Mouse (Mus musculus) lung, embryonic 16.5 days (tissue): Measurements from ENCODE around the gene Shcbp1l. TPM values are rescaled to one million over a fixed set of nuclear protein-coding genes. Genes with fewer than 3 reads are reported as not detected.

ENCODE experiments used
- ATAC-seq: fragments of 200-750 bp; cut with Nextera tagmentation; 2 replicates; pipeline ENCODE4 v1.8.0; 2017; ENCODE audit warnings: low read depth, mild to moderate bottlenecking, moderate library complexity
- H3K27ac ChIP-seq: fragments of 300-500 bp; sonication (generic); 2 replicates; pipeline ENCODE4 v1.5.1; 2014; ENCODE audit warnings: mild to moderate bottlenecking, control low read depth, low read length
- H3K27me3 ChIP-seq: fragments of 300-500 bp; sonication (generic); 2 replicates; pipeline ENCODE4 v1.6.1; 2014; ENCODE audit warnings: low read depth, low read length, mixed read lengths; ENCODE audit not compliant: control insufficient read depth, insufficient read depth
- H3K36me3 ChIP-seq: fragments of 300-500 bp; sonication (generic); 2 replicates; pipeline ENCODE4 v1.6.1; 2014; ENCODE audit warnings: low read length; ENCODE audit not compliant: control insufficient read depth, insufficient read depth
- H3K4me1 ChIP-seq: fragments of 300-500 bp; sonication (generic); replicated peaks from 2 replicates; pipeline ENCODE4 v1.6.1; 2014; ENCODE audit warnings: low read length, mixed read lengths; ENCODE audit not compliant: control insufficient read depth, insufficient read depth
- H3K4me2 ChIP-seq: fragments of 300-500 bp; sonication (generic); 2 replicates; pipeline ENCODE4 v1.6.1; 2014; ENCODE audit warnings: low read depth, low read length, control low read depth
- H3K4me3 ChIP-seq: fragments of 300-500 bp; sonication (generic); 2 replicates; pipeline ENCODE4 v1.5.1; 2014; ENCODE audit warnings: mild to moderate bottlenecking, low read length, control low read depth
- H3K9ac ChIP-seq: fragments of 300-500 bp; sonication (generic); 2 replicates; pipeline ENCODE4 v1.6.1; 2014; ENCODE audit warnings: low read length, control low read depth
- H3K9me3 ChIP-seq: fragments of 300-500 bp; sonication (generic); 2 replicates; pipeline ENCODE4 v1.6.1; 2016; ENCODE audit warnings: low read length; ENCODE audit not compliant: control insufficient read depth
- WGBS: fragments of 180-500 bp; shearing (Covaris S2); extraction: QIAGEN DNeasy Blood & Tissue Kit; methylation state at CpG from one replicate; pipeline ENCODE4 v1.1.7; 2014; 5-methylcytosine and 5-hydroxymethylcytosine counted together
- polyA plus RNA-seq: library from polyadenylated mRNA; unstranded; fragments of >200 nt; fragmentation: Nextera tagmentation; extraction: Ambion mirVana; gene quantifications from 2 replicates; pipeline ENCODE4 v1.2.1, GENCODE M21; 2015

Gene Shcbp1l
- polyA plus RNA-seq, 1 experiment from 2014 or later, result 0.21 TPM

DNA sequence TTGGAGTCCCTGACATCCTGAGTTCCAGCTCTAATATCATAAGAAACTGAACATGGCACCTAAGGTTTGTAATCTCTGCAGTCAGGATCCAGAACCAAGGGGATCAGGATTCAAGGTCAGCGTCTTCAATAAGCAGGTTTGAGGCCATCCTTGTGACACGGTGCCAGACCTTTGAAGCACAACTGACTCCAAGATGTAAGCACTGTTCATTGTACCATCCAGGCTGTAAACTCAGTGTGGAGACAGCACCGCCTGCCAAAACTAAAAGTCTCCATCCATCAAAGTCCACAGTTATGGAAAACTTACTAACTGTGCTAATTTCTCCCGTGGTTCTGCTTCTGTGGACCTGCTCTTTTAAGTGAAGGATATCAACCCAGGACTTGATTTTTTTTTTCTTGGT is 65.0 kb downstream of the Shcbp1l start:
- Histone ChIP-seq H3K27ac (no peak overlapping the region), H3K4me2 (no peak overlapping the region), H3K4me3 (no peak overlapping the region), H3K27me3 (no peaks in the 10 kb centered on the region), H3K9me3 (no peaks in the 10 kb centered on the region), H3K36me3 (no peaks in the 10 kb centered on the region), H3K4me1 (peaks cover 9% of the 10 kb centered on the region), H3K9ac (no peak overlapping the region)
- ATAC-seq, result no peak
- WGBS, result 81% methylated on average over 4 of the region's 4 CpGs

- Histone ChIP-seq H3K4me3 (no peak overlapping the region), H3K4me1 (no peaks in the 10 kb centered on the region), H3K27ac (no peak overlapping the region), H3K4me2 (no peak overlapping the region), H3K36me3 (no peaks in the 10 kb centered on the region), H3K9ac (no peak overlapping the region), H3K27me3 (no peaks in the 10 kb centered on the region), H3K9me3 (no peaks in the 10 kb centered on the region)
- ATAC-seq, result no peak
- 86% methylated on average over 2 of the region's 2 CpGs for WGBS
These were observed 66.4 kb downstream of the Shcbp1l start for GRCm38 (mm10) chr1:153491345-153491744.

GRCm38 (mm10) chr1:153491822-153492221 is 66.9 kb downstream of the Shcbp1l start:
- Histone ChIP-seq H3K27ac (no peak overlapping the region), H3K27me3 (no peaks in the 10 kb centered on the region), H3K4me3 (no peak overlapping the region), H3K4me1 (no peaks in the 10 kb centered on the region), H3K4me2 (no peak overlapping the region), H3K36me3 (no peaks in the 10 kb centered on the region), H3K9ac (no peak overlapping the region), H3K9me3 (no peaks in the 10 kb centered on the region)
- 85% methylated on average over 1 of the region's 1 CpGs for WGBS
- no peak for ATAC-seq

GRCm38 (mm10) chr1:153493338-153493737 is 68.4 kb downstream of the Shcbp1l start:
- 19% methylated on average over 4 of the region's 4 CpGs for WGBS

DNA sequence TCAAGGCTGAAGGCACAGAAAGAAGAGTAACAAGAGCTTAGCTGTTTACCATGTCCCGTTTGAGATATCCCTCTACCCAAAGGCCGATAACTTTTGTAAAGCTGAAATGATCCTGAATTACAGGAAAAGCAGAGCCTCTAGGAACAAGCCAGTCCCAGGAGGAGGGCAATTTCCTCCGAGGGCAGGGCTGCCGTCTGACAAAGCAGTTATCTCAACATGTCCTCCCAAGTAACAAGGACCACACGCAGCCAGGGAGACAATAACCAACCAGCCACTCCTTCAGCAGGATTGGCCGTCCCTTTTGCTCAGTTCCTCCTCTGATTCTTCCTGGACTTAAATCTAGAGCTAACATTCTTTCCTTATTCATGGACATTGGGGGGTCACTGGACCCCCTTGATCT is 69.0 kb downstream of the Shcbp1l start:
- WGBS, result 32% methylated on average over 6 of the region's 6 CpGs
- H3K36me3 ChIP-seq, result no peaks in the 10 kb centered on the region
- H3K4me3 ChIP-seq, result no peak overlapping the region
- no peaks in the 10 kb centered on the region for H3K4me1 ChIP-seq
- no peaks in the 10 kb centered on the region for H3K9me3 ChIP-seq
- no peak overlapping the region for H3K4me2 ChIP-seq
- no peaks in the 10 kb centered on the region for H3K27me3 ChIP-seq
- no peak overlapping the region for H3K27ac ChIP-seq
- H3K9ac ChIP-seq, result no peak overlapping the region
- ATAC-seq, result no peak

More at GRCm38 (mm10) chr1:153493338-153493737, 68.4 kb downstream of the Shcbp1l start:
- Histone ChIP-seq H3K9ac (no peak overlapping the region), H3K27ac (no peak overlapping the region), H3K9me3 (no peaks in the 10 kb centered on the region), H3K4me2 (no peak overlapping the region), H3K4me3 (no peak overlapping the region), H3K36me3 (no peaks in the 10 kb centered on the region), H3K4me1 (no peaks in the 10 kb centered on the region), H3K27me3 (no peaks in the 10 kb centered on the region)
- no peak for ATAC-seq

DNA sequence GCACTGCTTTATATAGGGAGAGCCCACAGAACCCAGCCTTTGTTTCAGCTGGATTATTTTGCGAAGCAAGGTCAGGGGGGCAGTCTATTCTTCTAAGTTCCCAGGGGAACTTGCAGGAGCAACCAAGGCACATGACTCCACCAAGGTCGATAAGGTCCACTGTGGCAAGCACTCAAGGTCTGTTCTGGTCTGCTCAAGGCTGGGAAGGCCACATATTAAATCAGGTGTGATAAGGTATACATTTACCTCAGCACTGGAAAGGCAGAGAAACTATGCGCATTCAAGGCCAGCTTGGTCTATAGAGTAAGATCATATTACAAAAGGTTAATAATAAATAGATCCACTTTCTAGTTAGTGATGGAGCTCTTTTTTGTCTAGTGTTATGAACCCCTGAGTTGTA is 71.1 kb downstream of the Shcbp1l start:
- ATAC-seq, result no peak
- H3K4me1 ChIP-seq, result no peaks in the 10 kb centered on the region
- H3K27me3 ChIP-seq, result no peaks in the 10 kb centered on the region
- H3K27ac ChIP-seq, result no peak overlapping the region
- WGBS, result 57% methylated on average over 3 of the region's 3 CpGs
- no peak overlapping the region for H3K4me2 ChIP-seq
- H3K4me3 ChIP-seq, result no peak overlapping the region
- H3K9me3 ChIP-seq, result no peaks in the 10 kb centered on the region
- no peaks in the 10 kb centered on the region for H3K36me3 ChIP-seq
- no peak overlapping the region for H3K9ac ChIP-seq

GRCm38 (mm10) chr1:153500030-153500429 is 75.1 kb downstream of the Shcbp1l start:
- Histone ChIP-seq H3K4me1 (no peaks in the 10 kb centered on the region), H3K9me3 (no peaks in the 10 kb centered on the region), H3K4me3 (no peak overlapping the region), H3K4me2 (no peak overlapping the region), H3K27me3 (no peaks in the 10 kb centered on the region), H3K27ac (no peak overlapping the region), H3K36me3 (no peaks in the 10 kb centered on the region), H3K9ac (no peak overlapping the region)
- ATAC-seq, result no peak
- 73% methylated on average over 9 of the region's 9 CpGs for WGBS

DNA sequence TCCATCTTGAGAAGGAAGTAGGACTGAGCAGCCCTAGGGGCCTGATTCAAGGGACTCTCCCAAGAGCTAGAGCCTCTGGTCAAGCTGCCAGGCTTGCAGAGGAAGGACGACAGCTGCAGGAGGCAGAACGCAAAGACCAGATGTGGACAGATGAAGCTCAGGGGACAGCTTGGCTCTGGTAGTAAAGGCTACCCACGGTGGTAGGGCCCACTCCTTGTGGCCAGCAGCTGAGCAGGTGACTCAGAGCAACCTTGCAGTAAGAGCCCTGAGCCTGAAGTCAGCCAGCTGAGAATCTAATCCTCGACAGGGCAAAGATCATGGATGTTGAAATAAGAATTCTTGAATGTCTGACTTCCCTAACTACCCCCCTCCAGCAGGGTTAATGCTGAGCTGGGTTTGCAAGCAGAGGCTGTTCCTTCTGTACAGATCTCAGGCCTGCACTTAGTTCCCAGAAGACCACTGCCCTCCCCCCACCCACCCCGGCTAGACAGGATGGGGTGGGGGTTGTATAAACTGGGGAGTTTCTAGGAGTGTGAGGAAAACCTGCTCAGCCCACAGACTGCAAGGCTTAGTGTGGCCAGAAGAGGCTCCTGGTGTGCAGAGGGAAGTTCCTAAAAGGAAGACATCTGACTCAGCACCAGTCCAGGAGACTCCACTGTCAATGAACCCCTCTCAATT is 76.8 kb downstream of the Shcbp1l start:
- Histone ChIP-seq H3K9me3 (no peaks in the 10 kb centered on the region), H3K4me1 (no peaks in the 10 kb centered on the region), H3K36me3 (no peaks in the 10 kb centered on the region), H3K4me2 (no peak overlapping the region), H3K9ac (no peak overlapping the region), H3K27me3 (no peaks in the 10 kb centered on the region), H3K27ac (no peak overlapping the region), H3K4me3 (no peak overlapping the region)
- WGBS, result 38% methylated on average over 5 of the region's 5 CpGs
- peak; percentile 17; the same call in 1 of the 2 replicates for ATAC-seq
